Mouse (Mus musculus): Measurements from ENCODE around the gene Adarb2.

The Adarb2 gene

DNA sequence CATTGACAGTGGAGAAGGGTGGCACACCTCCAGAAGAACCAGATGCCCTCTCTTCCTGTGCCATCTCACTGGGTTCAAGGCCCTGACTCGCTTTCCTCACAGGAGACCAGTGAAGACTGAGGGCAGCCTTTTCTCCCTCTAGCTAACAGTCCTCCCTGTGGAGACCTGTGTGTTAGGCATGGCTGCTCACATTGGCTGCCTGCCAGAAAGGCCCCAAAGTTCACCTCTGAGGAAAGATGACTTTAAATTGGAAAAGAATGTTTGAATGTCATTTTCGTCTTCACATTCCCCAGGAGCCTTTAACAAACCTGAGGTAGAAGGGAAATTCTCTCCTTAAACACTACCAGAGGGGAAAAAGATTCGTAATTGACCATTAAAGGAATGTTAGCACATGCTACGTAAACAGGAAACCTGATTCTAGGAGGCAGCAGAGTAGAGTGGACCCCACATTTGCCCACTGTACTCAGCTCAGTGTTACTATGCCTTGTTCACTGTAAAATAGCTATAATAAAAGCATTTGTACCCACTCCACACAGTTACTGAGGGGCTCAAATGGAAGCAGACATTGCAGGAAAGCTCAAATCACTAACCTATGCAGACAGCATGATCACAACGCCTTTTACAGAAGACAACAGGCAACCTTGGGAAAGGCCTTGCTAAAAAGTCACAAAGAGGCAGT is 285.2 kb downstream of the Adarb2 start:
- DNase-seq = peak; percentile 73

GRCm38 (mm10) chr13:8493363-8493762 is 290.7 kb downstream of the Adarb2 start:
- DNase-seq = no peak

GRCm38 (mm10) chr13:8499551-8499950 is 296.9 kb downstream of the Adarb2 start:
- no peak for DNase-seq

DNA sequence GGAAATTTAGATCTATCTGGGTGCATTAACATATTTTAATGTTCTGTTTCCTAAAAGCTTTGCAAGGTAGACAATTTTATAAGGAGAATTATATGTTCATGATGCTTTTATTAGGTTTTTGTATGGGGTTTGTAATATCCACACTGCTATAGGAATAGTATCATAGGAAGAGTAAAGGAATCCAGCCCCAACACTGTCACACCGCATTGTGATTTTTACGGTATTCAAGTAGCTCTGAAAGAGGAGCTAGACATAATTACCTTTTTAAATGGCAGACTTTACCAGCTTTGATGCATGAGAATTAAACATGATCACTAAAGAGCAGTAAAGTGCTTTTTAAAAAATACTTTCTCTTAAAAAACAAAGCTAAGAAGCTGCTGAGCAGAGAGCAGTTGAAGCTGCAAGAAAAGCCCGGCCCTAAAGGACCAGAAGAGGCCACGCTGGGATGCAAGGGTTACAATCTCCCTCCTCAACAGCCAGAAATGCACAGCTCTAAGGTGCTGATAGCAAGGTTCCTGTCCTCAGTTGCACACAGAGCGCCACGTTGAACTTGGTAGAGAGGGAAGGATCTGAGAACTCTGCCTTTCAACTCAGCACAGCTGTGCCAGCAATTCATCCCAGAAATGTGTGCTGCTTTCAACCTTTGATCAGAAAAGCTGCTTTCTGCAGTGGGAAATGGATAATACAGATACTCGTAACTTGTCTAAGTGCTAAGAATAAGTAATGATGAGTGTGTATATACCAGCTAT is 308.6 kb downstream of the Adarb2 start:
- no peak for DNase-seq

DNA sequence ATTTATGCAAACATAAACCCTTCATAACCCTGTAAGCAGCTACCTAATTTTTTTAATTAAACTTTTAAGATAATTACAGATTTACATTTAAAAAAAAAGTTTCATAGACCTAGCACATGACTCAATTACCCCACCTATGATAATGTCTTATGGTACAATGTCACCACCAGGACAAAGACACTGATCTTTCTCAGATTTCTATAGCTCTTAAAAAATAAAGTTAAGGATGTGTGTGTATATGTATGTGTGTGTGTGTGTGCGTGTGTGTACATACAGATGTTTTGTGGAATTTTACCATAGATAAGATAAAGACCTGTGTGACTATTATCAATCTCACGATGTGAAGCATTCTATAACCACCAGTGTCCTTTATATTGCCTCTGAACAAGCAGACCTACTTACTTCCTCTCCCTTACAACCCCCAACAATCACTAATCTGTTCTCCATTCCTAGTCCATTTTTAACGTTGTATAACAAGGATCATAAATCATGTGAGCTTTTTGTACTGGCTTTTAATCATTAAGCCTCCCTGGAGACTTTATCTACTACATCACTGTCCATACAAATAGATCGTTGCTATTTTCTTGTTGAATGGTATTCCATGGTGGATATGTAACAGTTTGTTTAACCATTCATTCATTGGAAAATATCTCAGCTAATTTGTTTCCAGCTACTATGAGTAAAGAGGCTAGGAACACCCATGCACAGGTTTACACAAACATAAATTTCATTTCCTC is 313.5 kb downstream of the Adarb2 start:
- DNase-seq = no peak

DNA sequence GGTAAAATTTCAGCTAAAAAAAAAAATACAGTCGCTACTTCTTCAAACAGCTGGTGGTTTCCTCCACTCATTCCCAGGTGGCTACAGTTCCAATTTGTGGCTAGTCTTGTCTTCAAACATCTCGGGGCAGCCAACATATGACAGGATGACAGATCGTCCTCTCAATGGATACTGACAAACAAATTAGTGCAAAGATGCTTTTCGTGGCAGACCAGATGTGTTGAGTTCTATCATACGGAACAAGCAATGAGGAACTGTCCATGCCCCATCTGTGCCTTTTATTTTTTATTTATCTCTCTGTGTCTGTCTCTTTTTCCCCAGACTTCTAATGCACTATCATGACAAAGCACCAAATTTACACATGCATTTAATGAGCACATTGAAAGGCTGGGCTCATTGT is 316.5 kb downstream of the Adarb2 start:
- no peak for DNase-seq

DNA sequence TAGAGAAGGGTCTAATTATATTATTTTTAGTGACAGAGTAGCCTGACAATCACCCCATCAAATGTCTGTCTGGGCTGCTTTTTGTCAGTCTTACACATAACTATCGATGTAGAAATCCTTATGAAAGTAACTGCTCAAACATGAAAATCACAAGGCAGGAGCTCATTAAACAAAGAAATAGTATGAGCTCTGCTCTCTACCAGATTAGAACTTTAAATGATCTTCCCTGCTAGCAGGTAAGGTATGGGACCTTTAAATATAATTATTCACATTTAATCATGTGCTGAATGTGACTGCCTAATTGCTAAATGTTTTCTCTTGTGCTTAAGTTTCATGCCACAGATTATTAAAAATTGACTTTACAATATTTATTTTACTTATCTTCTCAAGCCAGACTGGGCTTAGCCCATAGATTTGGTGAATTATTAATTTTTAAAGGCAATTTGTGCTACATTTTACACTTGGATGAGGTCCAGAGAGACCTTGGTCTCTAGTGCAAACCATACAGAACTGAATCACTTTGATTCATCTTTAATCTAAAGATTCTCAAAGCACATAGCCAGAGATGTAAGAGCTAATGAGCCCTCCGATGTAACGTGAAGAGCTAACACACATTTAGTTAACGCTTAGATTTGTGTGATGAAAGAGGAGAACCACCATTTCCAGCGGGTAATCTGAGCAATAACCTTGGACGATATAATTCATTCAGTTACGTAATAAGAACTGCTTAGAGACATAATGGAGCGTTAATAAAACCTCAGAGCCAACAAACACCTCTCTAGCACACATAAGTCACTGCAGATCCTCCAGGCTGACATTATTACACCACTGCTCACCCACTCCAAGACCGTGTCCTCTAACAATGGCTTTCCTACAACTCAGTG is 323.3 kb downstream of the Adarb2 start:
- DNase-seq = no peak

DNA sequence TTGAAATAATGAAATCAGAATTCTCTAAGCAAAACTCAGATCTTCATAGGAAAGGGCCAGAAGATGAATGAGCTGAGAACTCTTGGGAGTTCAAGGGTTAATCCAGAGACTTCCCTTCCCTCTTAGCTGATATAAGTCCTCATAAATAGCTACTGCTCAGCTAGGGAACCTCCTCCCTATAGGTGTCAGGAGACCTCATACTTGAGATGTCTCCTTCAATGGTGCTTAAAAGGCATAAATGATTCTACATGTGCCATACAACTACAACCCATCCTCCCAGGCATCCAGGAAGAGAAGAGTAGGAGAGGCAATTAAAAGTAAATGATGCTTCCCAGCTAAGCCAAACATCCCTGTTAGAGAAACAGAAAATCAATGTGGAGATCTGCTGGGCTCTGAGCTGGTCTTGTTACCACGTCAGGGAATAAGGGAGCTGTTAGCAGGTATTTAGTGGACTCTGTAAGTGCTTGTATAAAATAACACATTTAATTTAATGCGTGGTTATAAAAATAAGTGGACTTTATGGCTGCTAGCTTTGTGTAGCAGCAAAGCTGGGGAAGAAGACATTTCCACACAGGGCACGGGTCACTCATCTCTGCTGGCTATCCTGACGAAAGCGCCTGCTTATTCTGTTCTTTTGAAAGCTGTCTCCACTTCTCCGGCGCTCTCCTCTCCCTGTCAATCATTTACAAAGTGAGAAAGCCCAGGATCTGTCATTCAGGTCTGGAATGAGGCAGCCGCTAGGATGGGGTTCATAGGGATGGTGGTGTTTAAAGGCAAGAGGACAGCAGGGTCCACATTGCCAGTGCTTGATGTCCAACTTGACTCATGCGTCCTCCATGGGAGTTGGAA is 331.8 kb downstream of the Adarb2 start:
- no peak for DNase-seq

- no peak for DNase-seq
Measured at GRCm38 (mm10) chr13:8538481-8538880, 335.8 kb downstream of the Adarb2 start.

DNA sequence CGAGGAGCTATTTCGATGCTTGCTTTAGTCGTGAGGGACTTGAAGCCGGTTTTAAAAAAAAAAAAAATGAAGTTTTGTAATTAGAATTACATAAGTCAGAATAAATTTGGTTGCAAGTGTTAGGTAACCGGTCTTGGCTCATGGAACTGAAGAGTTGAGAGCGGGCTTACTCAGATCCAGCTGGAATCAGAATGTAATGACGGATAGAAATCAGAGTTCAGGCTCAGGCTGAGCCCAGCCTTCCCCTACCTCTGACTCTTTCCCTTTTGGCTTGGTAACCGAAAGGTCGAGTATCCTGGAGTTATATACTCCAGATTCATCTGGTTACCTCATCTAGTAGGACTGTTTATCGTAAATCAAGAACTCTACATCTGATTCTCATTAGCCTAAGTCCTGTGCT is 336.2 kb downstream of the Adarb2 start:
- no peak for DNase-seq

GRCm38 (mm10) chr13:8542684-8543083 is 340.0 kb downstream of the Adarb2 start:
- DNase-seq = no peak

GRCm38 (mm10) chr13:8552242-8552641 is 349.6 kb downstream of the Adarb2 start:
- no peak for DNase-seq

- DNase-seq = no peak
Measured at GRCm38 (mm10) chr13:8557784-8558183, 355.1 kb downstream of the Adarb2 start.

GRCm38 (mm10) chr13:8560485-8560884 is 357.8 kb downstream of the Adarb2 start:
- no peak for DNase-seq

DNA sequence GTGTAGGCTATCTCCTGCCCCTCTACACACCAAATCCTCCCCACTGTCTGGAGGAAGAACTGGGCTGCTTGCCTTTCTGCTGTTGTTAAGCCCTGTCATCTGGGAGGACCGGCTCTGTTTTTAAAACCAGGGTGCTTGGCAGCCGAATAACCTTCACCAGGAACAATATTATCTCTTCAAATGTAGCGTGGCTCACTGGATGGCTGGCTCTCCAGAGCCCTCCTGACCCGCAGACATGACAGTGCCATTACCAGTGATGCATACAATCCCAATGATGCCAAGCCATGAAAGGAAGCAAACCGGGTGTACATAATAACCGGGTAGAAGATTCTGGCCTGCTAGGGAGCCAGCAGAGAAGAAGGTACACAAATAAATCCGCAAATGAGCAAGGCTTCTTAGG is 360.5 kb downstream of the Adarb2 start:
- no peak for DNase-seq

GRCm38 (mm10) chr13:8567111-8568026 is 364.7 kb downstream of the Adarb2 start:
- no peak for DNase-seq

DNA sequence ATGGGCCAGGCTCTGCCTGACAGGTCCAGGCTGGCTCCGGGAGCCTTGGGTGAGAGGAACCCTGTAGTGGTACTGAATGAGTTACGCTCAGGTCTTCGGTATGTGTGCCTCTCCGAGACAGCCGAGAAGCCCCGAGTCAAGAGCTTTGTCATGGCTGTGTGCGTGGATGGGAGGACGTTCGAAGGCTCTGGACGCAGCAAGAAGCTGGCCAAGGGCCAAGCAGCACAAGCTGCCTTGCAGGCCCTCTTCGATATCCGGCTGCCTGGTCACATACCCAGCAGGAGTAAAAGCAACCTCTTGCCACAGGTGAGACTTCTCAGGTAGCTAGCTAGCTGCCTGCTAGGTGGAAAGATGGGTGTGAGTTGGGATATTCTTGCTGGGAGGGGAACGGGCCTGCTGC is 367.6 kb downstream of the Adarb2 start:
- no peak for DNase-seq

GRCm38 (mm10) chr13:8573908-8574307 is 371.2 kb downstream of the Adarb2 start:
- no peak for DNase-seq

DNA sequence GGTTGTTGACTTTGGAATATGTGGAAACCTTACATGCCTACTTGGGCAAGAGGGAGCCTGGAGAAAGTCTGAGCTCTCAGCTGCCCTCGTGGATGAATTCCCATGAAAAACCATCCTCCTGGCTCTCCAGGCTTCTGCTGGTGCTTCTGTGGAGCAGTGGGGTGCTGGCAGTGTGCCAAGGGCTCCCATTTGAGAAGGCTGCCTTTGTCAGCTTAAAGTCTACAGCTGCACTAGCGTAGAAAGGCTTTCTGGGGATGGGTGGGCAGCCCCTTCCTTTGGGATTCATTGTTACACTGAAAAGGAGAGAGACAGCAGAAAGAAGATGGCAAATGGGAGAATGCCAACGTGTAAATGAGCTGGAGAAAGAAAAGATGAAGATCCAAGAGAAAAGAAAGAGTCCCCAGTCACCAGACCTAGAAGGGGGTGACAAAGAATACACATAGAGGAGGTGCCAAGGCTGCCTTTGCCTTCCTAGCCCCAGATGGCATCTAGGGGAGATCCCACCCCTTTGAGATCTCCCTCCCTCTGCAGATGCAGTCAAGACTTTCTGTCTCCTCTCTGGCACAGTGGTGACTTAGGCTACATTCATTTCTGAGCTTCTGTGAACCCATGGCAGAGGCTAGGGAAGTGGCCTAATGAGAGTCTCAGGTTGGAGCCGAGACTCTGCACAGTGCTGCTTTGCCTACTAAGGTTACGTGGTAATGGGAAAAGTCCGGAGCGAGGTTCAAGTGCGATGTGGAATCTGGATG is 381.8 kb downstream of the Adarb2 start:
- DNase-seq = no peak

GRCm38 (mm10) chr13:8587447-8587846 is 384.8 kb downstream of the Adarb2 start:
- no peak for DNase-seq

Data from kidney, postnatal 10 days (tissue).